Mouse (Mus musculus) retina, adult 2 months (tissue): Measurements from ENCODE around the gene Cks2.

Experiments
- DNase-seq: peaks from one replicate; pipeline ENCODE4 v3.0.0-alpha.2; 2012; ENCODE audit warnings: low read depth, low spot score

Cks2 gene

GRCm38 (mm10) chr13:51679332-51679731 lies 34.3 kb downstream of the Cks2 start:
- DNase-seq: no peak

GRCm38 (mm10) chr13:51681076-51681475 lies 36.0 kb downstream of the Cks2 start:
- DNase-seq: no peak

GRCm38 (mm10) chr13:51681634-51682033 lies 36.6 kb downstream of the Cks2 start:
- no peak for DNase-seq

GRCm38 (mm10) chr13:51685290-51685966 lies 40.4 kb downstream of the Cks2 start:
- peak; percentile 25 for DNase-seq

DNA sequence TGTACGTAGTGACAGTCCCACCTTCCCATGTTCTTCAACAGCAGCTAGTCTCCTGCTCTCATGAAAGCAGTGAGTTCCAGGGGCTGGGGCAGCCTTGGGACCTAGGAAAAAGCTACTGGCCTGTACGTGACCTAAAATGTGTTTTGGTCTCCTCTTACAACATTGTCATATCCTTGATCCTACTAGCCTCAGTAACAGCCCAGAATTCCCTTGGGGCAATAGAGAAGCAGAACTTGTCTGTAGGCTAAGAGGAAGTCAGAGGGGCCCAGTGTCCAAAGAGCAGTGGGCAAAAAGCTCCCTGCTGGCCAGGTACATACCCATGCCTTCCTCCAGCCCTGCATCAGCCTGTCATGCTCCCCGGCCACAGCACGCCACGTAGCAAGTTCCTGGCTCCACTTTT lies 41.9 kb downstream of the Cks2 start:
- DNase-seq: no peak

GRCm38 (mm10) chr13:51688688-51689087 lies 43.7 kb downstream of the Cks2 start:
- no peak for DNase-seq

DNA sequence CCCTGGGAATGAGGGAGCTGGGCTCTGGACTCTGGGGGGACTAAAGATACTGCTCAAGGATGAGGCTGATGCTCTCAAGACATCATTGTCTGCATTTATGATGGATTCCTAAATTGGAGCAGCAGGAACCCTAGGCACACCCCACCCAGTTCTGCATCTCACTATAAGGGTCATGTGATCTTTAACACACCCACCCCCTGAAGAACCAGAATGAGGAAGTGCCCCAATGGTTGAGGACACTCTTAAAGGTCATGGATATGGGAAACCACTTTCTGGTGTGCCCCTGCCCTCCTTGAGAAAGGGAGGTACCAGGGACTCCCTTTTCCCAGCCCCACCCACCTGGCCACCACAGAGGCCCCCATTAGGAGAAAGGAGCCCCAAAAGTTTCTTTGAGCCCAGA lies 51.4 kb downstream of the Cks2 start:
- no peak for DNase-seq

DNA sequence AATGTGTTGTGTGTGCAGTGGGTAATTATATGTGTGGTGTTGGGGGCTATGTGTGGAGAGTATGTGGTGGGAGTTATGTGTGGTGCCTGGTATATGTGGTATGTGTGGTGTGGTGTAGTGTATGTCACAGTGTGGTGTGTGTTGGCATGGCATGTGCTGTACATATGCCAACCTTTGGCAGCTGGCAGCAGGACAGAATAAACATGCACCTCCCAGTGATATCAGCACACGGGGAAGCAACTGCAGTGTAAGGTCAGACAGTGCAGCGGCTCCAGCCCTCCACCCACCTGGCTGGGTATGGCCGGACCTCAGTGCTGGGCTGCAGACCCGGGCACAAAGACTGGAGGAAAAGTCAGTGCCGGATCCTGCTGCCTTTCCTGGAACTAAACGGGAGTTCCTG lies 52.4 kb downstream of the Cks2 start:
- DNase-seq: no peak

GRCm38 (mm10) chr13:51697897-51698296 lies 52.9 kb downstream of the Cks2 start:
- DNase-seq: no peak

DNA sequence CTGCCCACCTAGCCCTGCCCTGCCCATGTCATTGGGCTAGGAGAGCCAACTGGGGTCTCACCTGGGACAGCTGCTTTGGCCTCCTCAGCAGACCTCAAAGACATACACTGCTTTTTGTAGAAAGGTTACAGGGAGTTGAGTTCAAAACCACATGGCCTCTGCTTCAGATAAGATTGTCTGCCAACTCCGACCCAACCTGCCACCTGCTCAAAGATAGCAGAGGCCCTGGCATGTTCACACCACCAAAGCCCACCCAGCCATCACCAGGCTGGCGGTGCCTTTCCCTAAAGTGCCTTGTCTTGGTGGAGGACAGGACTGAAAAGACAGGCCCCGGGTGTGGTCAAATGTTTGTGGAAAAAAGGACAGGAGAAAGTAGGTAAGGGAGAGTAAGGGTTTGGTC lies 53.3 kb downstream of the Cks2 start:
- DNase-seq: no peak
